Mouse (Mus musculus): Measurements from ENCODE around the gene Grin3b. TPM values are rescaled to one million over a fixed set of nuclear protein-coding genes. Genes with fewer than 3 reads are reported as not detected.

Gene Grin3b
- 0.22 TPM for polyA plus RNA-seq (2017; shearing (Covaris generic))

GRCm38 (mm10) chr10:79970415-79971182 lies at the start of gene Grin3b:
TSS of gene Grin3b (plus strand) at chr10:79970715.

GRCm38 (mm10) chr10:79920958-79921535 lies 49.5 kb upstream of the Grin3b start, which contains the start of gene R3hdm4:
TSS of gene R3hdm4 (minus strand) at chr10:79921208.

GRCm38 (mm10) chr10:79926491-79927323 lies 43.8 kb upstream of the Grin3b start, which contains the start of gene Arid3a:
TSS of gene Arid3a (plus strand) at chr10:79927043.

GRCm38 (mm10) chr10:79959847-79960601 lies 10.5 kb upstream of the Grin3b start, which contains the start of gene Wdr18:
TSS of gene Wdr18 (plus strand) at chr10:79960152.

GRCm38 (mm10) chr10:79984195-79984816 lies 13.8 kb downstream of the Grin3b start, which contains the start of gene Tmem259:
TSS of gene Tmem259 (minus strand) at chr10:79984330.

GRCm38 (mm10) chr10:79988506-79989271 lies 18.2 kb downstream of the Grin3b start, which contains the start of gene Cnn2:
TSS of gene Cnn2 (plus strand) at chr10:79988584.

GRCm38 (mm10) chr10:79996272-79997033 lies 25.9 kb downstream of the Grin3b start, which contains the start of gene Abca7:
TSS of gene Abca7 (plus strand) at chr10:79996494.

GRCm38 (mm10) chr10:80016511-80016910 lies 46.0 kb downstream of the Grin3b start, which contains the start of gene Arhgap45:
TSS of gene Arhgap45 (plus strand) at chr10:80016653.

Other genes with a start within 250 kb of the Grin3b start
- 35.6 TPM for gene Polrmt, start 224.1 kb upstream of the Grin3b start, polyA plus RNA-seq (2017; shearing (Covaris generic))
- gene Fgf22, start 215.6 kb upstream of the Grin3b start, polyA plus RNA-seq (2017; shearing (Covaris generic)): not detected
- gene Rnf126, start 203.8 kb upstream of the Grin3b start, polyA plus RNA-seq (2017; shearing (Covaris generic)): 4.2 TPM
- gene Fstl3, start 193.4 kb upstream of the Grin3b start, polyA plus RNA-seq (2017; shearing (Covaris generic)): 0.52 TPM
- not detected for gene Prss57, start 179.8 kb upstream of the Grin3b start, polyA plus RNA-seq (2017; shearing (Covaris generic))
- gene Palm, start 177.1 kb upstream of the Grin3b start, polyA plus RNA-seq (2017; shearing (Covaris generic)): 0.27 TPM
- gene Misp, start 149.7 kb upstream of the Grin3b start, polyA plus RNA-seq (2017; shearing (Covaris generic)): not detected
- 357 TPM for gene Ptbp1, start 116.3 kb upstream of the Grin3b start, polyA plus RNA-seq (2017; shearing (Covaris generic))
- not detected for gene Prtn3, start 96.2 kb upstream of the Grin3b start, polyA plus RNA-seq (2017; shearing (Covaris generic))
- 5.6 TPM for gene Plppr3, start 96.1 kb upstream of the Grin3b start, polyA plus RNA-seq (2017; shearing (Covaris generic))
- gene Elane, start 84.5 kb upstream of the Grin3b start, polyA plus RNA-seq (2017; shearing (Covaris generic)): not detected
- not detected for gene Cfd, start 79.9 kb upstream of the Grin3b start, polyA plus RNA-seq (2017; shearing (Covaris generic))
- 18.3 TPM for gene Med16, start 61.8 kb upstream of the Grin3b start, polyA plus RNA-seq (2017; shearing (Covaris generic))
- 3.7 TPM for gene Gm26602, start 59.9 kb upstream of the Grin3b start, polyA plus RNA-seq (2017; shearing (Covaris generic))
- gene Kiss1r, start 53.7 kb upstream of the Grin3b start, polyA plus RNA-seq (2017; shearing (Covaris generic)): 0.24 TPM
- 205 TPM for gene R3hdm4, start 49.5 kb upstream of the Grin3b start, polyA plus RNA-seq (2017; shearing (Covaris generic))
- 7.4 TPM for gene Arid3a, start 43.7 kb upstream of the Grin3b start, polyA plus RNA-seq (2017; shearing (Covaris generic))
- gene Wdr18, start 10.6 kb upstream of the Grin3b start, polyA plus RNA-seq (2017; shearing (Covaris generic)): 79.7 TPM
- 3.8 TPM for gene Tmem259, start 13.6 kb downstream of the Grin3b start, polyA plus RNA-seq (2017; shearing (Covaris generic))
- 1,134 TPM for gene Cnn2, start 17.9 kb downstream of the Grin3b start, polyA plus RNA-seq (2017; shearing (Covaris generic))
- 62.4 TPM for gene Abca7, start 25.8 kb downstream of the Grin3b start, polyA plus RNA-seq (2017; shearing (Covaris generic))
- gene Arhgap45, start 45.9 kb downstream of the Grin3b start, polyA plus RNA-seq (2017; shearing (Covaris generic)): 911 TPM
- gene Polr2e, start 69.1 kb downstream of the Grin3b start, polyA plus RNA-seq (2017; shearing (Covaris generic)): 250 TPM
- gene Gpx4, start 76.5 kb downstream of the Grin3b start, polyA plus RNA-seq (2017; shearing (Covaris generic)): 504 TPM
- 71.4 TPM for gene Sbno2, start 134.9 kb downstream of the Grin3b start, polyA plus RNA-seq (2017; shearing (Covaris generic))
- gene Stk11, start 145.1 kb downstream of the Grin3b start, polyA plus RNA-seq (2017; shearing (Covaris generic)): 10.0 TPM
- gene Atp5d, start 167.9 kb downstream of the Grin3b start, polyA plus RNA-seq (2017; shearing (Covaris generic)): 362 TPM
- gene Cbarp, start 170.1 kb downstream of the Grin3b start, polyA plus RNA-seq (2017; shearing (Covaris generic)): 2.3 TPM
- 1.5 TPM for gene Midn, start 177.6 kb downstream of the Grin3b start, polyA plus RNA-seq (2017; shearing (Covaris generic))
- gene Cirbp, start 195.3 kb downstream of the Grin3b start, polyA plus RNA-seq (2017; shearing (Covaris generic)): 293 TPM
- 32.8 TPM for gene 1600002K03Rik, start 202.2 kb downstream of the Grin3b start, polyA plus RNA-seq (2017; shearing (Covaris generic))
- gene Efna2, start 208.8 kb downstream of the Grin3b start, polyA plus RNA-seq (2017; shearing (Covaris generic)): 0.38 TPM